Mouse (Mus musculus): ENCODE results near the gene Ankar. TPM values are rescaled to one million over a fixed set of nuclear protein-coding genes. Genes with fewer than 3 reads are reported as not detected.
A peak's percentile ranks its signal among the peaks of the same experiment; 100 is the strongest.

Gene Ankar
- polyA plus RNA-seq, 2 experiments, result not detected

DNA sequence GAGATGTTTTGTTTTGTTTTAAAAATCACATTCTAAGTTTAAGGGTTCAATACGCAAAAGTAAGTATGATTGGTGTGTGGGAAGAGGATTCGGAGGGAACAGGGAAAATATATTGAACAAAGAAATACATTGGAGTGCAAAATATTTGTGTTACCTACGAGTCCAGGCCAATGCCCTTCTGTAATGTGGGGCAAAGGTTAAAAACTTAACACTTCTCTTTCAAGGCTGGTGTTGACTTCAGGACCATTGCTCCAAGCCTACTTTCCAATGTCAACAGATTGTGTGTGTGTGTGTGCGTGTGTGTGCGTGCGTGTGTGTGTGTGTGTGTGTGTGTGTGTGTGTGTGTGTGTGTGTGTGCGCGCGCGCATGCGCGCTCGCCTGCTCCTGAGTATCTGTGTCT, 25.6 kb upstream of the Ankar start:
- no peaks in the 10 kb centered on the region for H3K9me3 ChIP-seq (ENCODE audit: control insufficient read depth, low read length)
- H3K27me3 ChIP-seq (ENCODE audit: control insufficient read depth, insufficient read depth, low read length), result no peaks in the 10 kb centered on the region
- no peak overlapping the region for H3K4me2 ChIP-seq (replicated peaks; ENCODE audit: low read depth, low read length, severe bottlenecking)
- peaks cover 24% of the 10 kb centered on the region for H3K4me1 ChIP-seq (ENCODE audit: control insufficient read depth, insufficient read depth, low read length)
- no peaks in the 10 kb centered on the region for H3K36me3 ChIP-seq (ENCODE audit: control insufficient read depth, insufficient read depth, low read length)
- no peak for DNase-seq (ENCODE audit: low spot score)
- no peak for TF ChIP-seq POLR2A (IDR thresholded peaks at IDR 0.05; ENCODE audit: borderline replicate concordance, extremely low read depth, insufficient read depth, insufficient read length)
- no peak overlapping the region for H3K27ac ChIP-seq (replicated peaks; ENCODE audit: low read depth, low read length)
- WGBS, result 90% methylated on average over 13 of the region's 13 CpGs
- H3K9ac ChIP-seq (ENCODE audit: low read depth, low read length, severe bottlenecking), result no peak overlapping the region
- ATAC-seq (ENCODE audit: low FRiP score, low read depth), result no peak
- H3K4me3 ChIP-seq (replicated peaks; ENCODE audit: low read length), result no peak overlapping the region

GRCm38 (mm10) chr1:72724354-72724753, 24.0 kb upstream of the Ankar start:
- WGBS, result 90% methylated on average over 2 of the region's 2 CpGs

GRCm38 (mm10) chr1:72722646-72723045, 22.3 kb upstream of the Ankar start:
- TF ChIP-seq POLR2A (IDR thresholded peaks at IDR 0.05; ENCODE audit: borderline replicate concordance, extremely low read depth, insufficient read depth, insufficient read length), result no peak
- H3K9ac ChIP-seq (ENCODE audit: low read depth, low read length, severe bottlenecking), result no peak overlapping the region
- no peak overlapping the region for H3K27ac ChIP-seq (replicated peaks; ENCODE audit: low read depth, low read length)
- H3K4me3 ChIP-seq (replicated peaks; ENCODE audit: low read length), result no peak overlapping the region
- H3K27me3 ChIP-seq (ENCODE audit: control insufficient read depth, insufficient read depth, low read length), result no peaks in the 10 kb centered on the region
- no peaks in the 10 kb centered on the region for H3K4me1 ChIP-seq (ENCODE audit: control insufficient read depth, insufficient read depth, low read length)
- H3K36me3 ChIP-seq (ENCODE audit: control insufficient read depth, insufficient read depth, low read length), result 0 out of 2 replicates have a peak, but pooled peaks cover 6% of the 10 kb centered on the region
- 38% methylated on average over 8 of the region's 8 CpGs for WGBS
- no peak overlapping the region for H3K4me2 ChIP-seq (replicated peaks; ENCODE audit: low read depth, low read length, severe bottlenecking)
- H3K9me3 ChIP-seq (ENCODE audit: control insufficient read depth, low read length), result no peaks in the 10 kb centered on the region
- no peak for DNase-seq (ENCODE audit: low spot score)
- no peak for ATAC-seq (ENCODE audit: low FRiP score, low read depth)

More at GRCm38 (mm10) chr1:72724354-72724753, 24.0 kb upstream of the Ankar start:
- 0 out of 2 replicates have a peak, but pooled peaks cover 6% of the 10 kb centered on the region for H3K36me3 ChIP-seq (ENCODE audit: control insufficient read depth, insufficient read depth, low read length)
- H3K27ac ChIP-seq (replicated peaks; ENCODE audit: low read depth, low read length), result no peak overlapping the region
- H3K9ac ChIP-seq (ENCODE audit: low read depth, low read length, severe bottlenecking), result no peak overlapping the region
- no peaks in the 10 kb centered on the region for H3K27me3 ChIP-seq (ENCODE audit: control insufficient read depth, insufficient read depth, low read length)
- peaks cover 9% of the 10 kb centered on the region for H3K4me1 ChIP-seq (ENCODE audit: control insufficient read depth, insufficient read depth, low read length)
- ATAC-seq (ENCODE audit: low FRiP score, low read depth), result no peak
- no peak for DNase-seq (ENCODE audit: low spot score)
- no peaks in the 10 kb centered on the region for H3K9me3 ChIP-seq (ENCODE audit: control insufficient read depth, low read length)
- H3K4me2 ChIP-seq (replicated peaks; ENCODE audit: low read depth, low read length, severe bottlenecking), result no peak overlapping the region
- TF ChIP-seq POLR2A (IDR thresholded peaks at IDR 0.05; ENCODE audit: borderline replicate concordance, extremely low read depth, insufficient read depth, insufficient read length), result no peak
- H3K4me3 ChIP-seq (replicated peaks; ENCODE audit: low read length), result no peak overlapping the region

- H3K4me1 ChIP-seq (ENCODE audit: control insufficient read depth, insufficient read depth, low read length), result no peaks in the 10 kb centered on the region
- no peak for ATAC-seq (ENCODE audit: low FRiP score, low read depth)
- H3K27ac ChIP-seq (replicated peaks; ENCODE audit: low read depth, low read length), result no peak overlapping the region
- no peaks in the 10 kb centered on the region for H3K9me3 ChIP-seq (ENCODE audit: control insufficient read depth, low read length)
- peaks cover 15% of the 10 kb centered on the region for H3K36me3 ChIP-seq (ENCODE audit: control insufficient read depth, insufficient read depth, low read length)
- no peak for DNase-seq (ENCODE audit: low spot score)
- H3K9ac ChIP-seq (ENCODE audit: low read depth, low read length, severe bottlenecking), result no peak overlapping the region
- no peak for TF ChIP-seq POLR2A (IDR thresholded peaks at IDR 0.05; ENCODE audit: borderline replicate concordance, extremely low read depth, insufficient read depth, insufficient read length)
- no peak overlapping the region for H3K4me2 ChIP-seq (replicated peaks; ENCODE audit: low read depth, low read length, severe bottlenecking)
- no peaks in the 10 kb centered on the region for H3K27me3 ChIP-seq (ENCODE audit: control insufficient read depth, insufficient read depth, low read length)
- H3K4me3 ChIP-seq (replicated peaks; ENCODE audit: low read length), result no peak overlapping the region
- WGBS, result 63% methylated on average over 6 of the region's 6 CpGs
These were observed 19.8 kb upstream of the Ankar start for GRCm38 (mm10) chr1:72720115-72720725.

GRCm38 (mm10) chr1:72718846-72719245, 18.5 kb upstream of the Ankar start:
- Histone ChIP-seq H3K9ac (ENCODE audit: low read depth, low read length, severe bottlenecking) (no peak overlapping the region), H3K4me1 (ENCODE audit: control insufficient read depth, insufficient read depth, low read length) (no peaks in the 10 kb centered on the region), H3K36me3 (ENCODE audit: control insufficient read depth, insufficient read depth, low read length) (peaks cover 28% of the 10 kb centered on the region), H3K4me3 (replicated peaks; ENCODE audit: low read length) (no peak overlapping the region), H3K27ac (replicated peaks; ENCODE audit: low read depth, low read length) (no peak overlapping the region), H3K4me2 (replicated peaks; ENCODE audit: low read depth, low read length, severe bottlenecking) (no peak overlapping the region), H3K9me3 (ENCODE audit: control insufficient read depth, low read length) (no peaks in the 10 kb centered on the region), H3K27me3 (ENCODE audit: control insufficient read depth, insufficient read depth, low read length) (no peaks in the 10 kb centered on the region)
- ATAC-seq (ENCODE audit: low FRiP score, low read depth) (peak; percentile 56; the same call in 1 of the 2 replicates), DNase-seq (ENCODE audit: low spot score) (peak; percentile 66)
- TF ChIP-seq POLR2A (IDR thresholded peaks at IDR 0.05; ENCODE audit: borderline replicate concordance, extremely low read depth, insufficient read depth, insufficient read length), result no peak
- 26% methylated on average over 5 of the region's 5 CpGs for WGBS
